Mouse (Mus musculus) limb, embryonic 15.5 days (tissue): ENCODE measurements around the gene Tinagl1. TPM values are rescaled to one million over a fixed set of nuclear protein-coding genes. Genes with fewer than 3 reads are reported as not detected.

Experiments
- ATAC-seq: fragments of 200-750 bp; cut with Nextera tagmentation; 2 replicates; pipeline ENCODE4 v1.8.0; 2017; ENCODE audit warnings: low read depth, moderate TSS enrichment; ENCODE audit not compliant: insufficient number of reproducible peaks, low FRiP score, low TSS enrichment
- H3K27ac ChIP-seq: fragments of 300-500 bp; sonication (generic); 2 replicates; pipeline ENCODE4 v1.5.1; 2015; ENCODE audit warnings: moderate library complexity, mild to moderate bottlenecking, inconsistent platforms
- H3K27me3 ChIP-seq: fragments of 300-500 bp; sonication (generic); 2 replicates; pipeline ENCODE4 v1.6.1; 2015; ENCODE audit warnings: inconsistent platforms
- H3K36me3 ChIP-seq: fragments of 300-500 bp; sonication (generic); 2 replicates; pipeline ENCODE4 v1.6.1; 2015; ENCODE audit warnings: inconsistent platforms
- H3K4me1 ChIP-seq: fragments of 300-500 bp; sonication (generic); 2 replicates; pipeline ENCODE4 v1.6.1; 2015; ENCODE audit warnings: inconsistent platforms
- H3K4me2 ChIP-seq: fragments of 300-500 bp; sonication (generic); 2 replicates; pipeline ENCODE4 v1.6.1; 2015; ENCODE audit warnings: mild to moderate bottlenecking, inconsistent platforms
- H3K4me3 ChIP-seq: fragments of 300-500 bp; sonication (generic); 2 replicates; pipeline ENCODE4 v1.5.1; 2015; ENCODE audit warnings: mild to moderate bottlenecking, inconsistent platforms
- H3K9ac ChIP-seq: fragments of 300-500 bp; sonication (generic); 2 replicates; pipeline ENCODE4 v1.6.1; 2015; ENCODE audit warnings: inconsistent platforms
- H3K9me3 ChIP-seq: fragments of 300-500 bp; sonication (generic); 2 replicates; pipeline ENCODE4 v1.6.1; 2016; ENCODE audit warnings: inconsistent platforms
- WGBS: fragments of 180-500 bp; shearing (Covaris S2); methylation state at CpG from one replicate; pipeline ENCODE4 v1.1.7; 2015; 5-methylcytosine and 5-hydroxymethylcytosine counted together
- polyA plus RNA-seq: library from polyadenylated mRNA; unstranded; fragments of >200 nt; fragmentation: Nextera tagmentation; extraction: Ambion mirVana; gene quantifications from 2 replicates; pipeline ENCODE4 v1.2.1, GENCODE M21; 2015

Gene Tinagl1
- polyA plus RNA-seq, 1 experiment from 2014 or later: 31.0 TPM

- Histone ChIP-seq H3K9ac (no peak overlapping the region), H3K4me3 (no peak overlapping the region), H3K36me3 (no peaks in the 10 kb centered on the region), H3K4me1 (peaks cover 4% of the 10 kb centered on the region; the same call in 1 of the 2 replicates), H3K27me3 (peaks cover 10% of the 10 kb centered on the region; the same call in 1 of the 2 replicates), H3K9me3 (no peaks in the 10 kb centered on the region), H3K4me2 (no peak overlapping the region), H3K27ac (no peak overlapping the region)
- WGBS: 28% methylated on average over 9 of the region's 9 CpGs
- ATAC-seq: no peak
Observed at GRCm38 (mm10) chr4:130192266-130192665, 17.3 kb upstream of the Tinagl1 start.

- no peak for ATAC-seq
- Histone ChIP-seq H3K27ac (no peak overlapping the region), H3K36me3 (no peaks in the 10 kb centered on the region), H3K27me3 (peaks cover 8% of the 10 kb centered on the region; the same call in 1 of the 2 replicates), H3K9me3 (no peaks in the 10 kb centered on the region), H3K4me3 (no peak overlapping the region), H3K4me1 (peaks cover 4% of the 10 kb centered on the region; the same call in 1 of the 2 replicates), H3K9ac (no peak overlapping the region), H3K4me2 (no peak overlapping the region)
- 52% methylated on average over 7 of the region's 7 CpGs for WGBS
Observed at GRCm38 (mm10) chr4:130189606-130190005, 14.7 kb upstream of the Tinagl1 start.

GRCm38 (mm10) chr4:130188806-130189297 lies 13.9 kb upstream of the Tinagl1 start:
- Histone ChIP-seq H3K4me1 (peaks cover 4% of the 10 kb centered on the region; the same call in 1 of the 2 replicates), H3K36me3 (no peaks in the 10 kb centered on the region), H3K9me3 (no peaks in the 10 kb centered on the region), H3K27ac (no peak overlapping the region), H3K27me3 (peaks cover 6% of the 10 kb centered on the region; the same call in 1 of the 2 replicates), H3K4me3 (peak overlapping the region; percentile 28), H3K4me2 (peak overlapping the region; percentile 36), H3K9ac (no peak overlapping the region)
- ATAC-seq: no peak
- WGBS: 2% methylated on average over 13 of the region's 13 CpGs

- H3K9me3 ChIP-seq: no peaks in the 10 kb centered on the region
- H3K4me3 ChIP-seq: no peak overlapping the region
- H3K27ac ChIP-seq: no peak overlapping the region
- no peak overlapping the region for H3K4me2 ChIP-seq
- 0 out of 2 replicates have a peak, but pooled peaks cover 3% of the 10 kb centered on the region for H3K27me3 ChIP-seq
- no peaks in the 10 kb centered on the region for H3K36me3 ChIP-seq
- ATAC-seq: no peak
- H3K9ac ChIP-seq: no peak overlapping the region
- 64% methylated on average over 12 of the region's 12 CpGs for WGBS
- peaks cover 4% of the 10 kb centered on the region; the same call in 1 of the 2 replicates for H3K4me1 ChIP-seq
Observed at GRCm38 (mm10) chr4:130186891-130187290, 12.0 kb upstream of the Tinagl1 start.

- ATAC-seq: no peak
- H3K4me1 ChIP-seq: peaks cover 4% of the 10 kb centered on the region; the same call in 1 of the 2 replicates
- H3K27ac ChIP-seq: no peak overlapping the region
- 77% methylated on average over 9 of the region's 9 CpGs for WGBS
- H3K4me2 ChIP-seq: no peak overlapping the region
- H3K4me3 ChIP-seq: no peak overlapping the region
- H3K36me3 ChIP-seq: no peaks in the 10 kb centered on the region
- H3K9me3 ChIP-seq: no peaks in the 10 kb centered on the region
- H3K9ac ChIP-seq: no peak overlapping the region
- 0 out of 2 replicates have a peak, but pooled peaks cover 3% of the 10 kb centered on the region for H3K27me3 ChIP-seq
Observed at GRCm38 (mm10) chr4:130186450-130186849, 11.5 kb upstream of the Tinagl1 start.

GRCm38 (mm10) chr4:130183879-130184278 lies 9.0 kb upstream of the Tinagl1 start:
- Histone ChIP-seq H3K9me3 (no peaks in the 10 kb centered on the region), H3K36me3 (no peaks in the 10 kb centered on the region), H3K27ac (no peak overlapping the region), H3K4me3 (no peak overlapping the region), H3K9ac (no peak overlapping the region), H3K27me3 (no peaks in the 10 kb centered on the region), H3K4me1 (peaks cover 7% of the 10 kb centered on the region; the same call in 1 of the 2 replicates), H3K4me2 (no peak overlapping the region)
- 84% methylated on average over 5 of the region's 5 CpGs for WGBS
- no peak for ATAC-seq

GRCm38 (mm10) chr4:130183023-130183422 lies 8.1 kb upstream of the Tinagl1 start:
- Histone ChIP-seq H3K4me3 (no peak overlapping the region), H3K4me2 (no peak overlapping the region), H3K27ac (no peak overlapping the region), H3K9me3 (no peaks in the 10 kb centered on the region), H3K9ac (no peak overlapping the region), H3K4me1 (0 out of 2 replicates have a peak, but pooled peaks cover 3% of the 10 kb centered on the region), H3K27me3 (no peaks in the 10 kb centered on the region), H3K36me3 (no peaks in the 10 kb centered on the region)
- no peak for ATAC-seq
- WGBS: 82% methylated on average over 13 of the region's 13 CpGs

- H3K36me3 ChIP-seq: no peaks in the 10 kb centered on the region
- no peak overlapping the region for H3K9ac ChIP-seq
- H3K4me2 ChIP-seq: no peak overlapping the region
- H3K27ac ChIP-seq: no peak overlapping the region
- H3K4me1 ChIP-seq: peaks cover 13% of the 10 kb centered on the region
- no peaks in the 10 kb centered on the region for H3K9me3 ChIP-seq
- WGBS: 58% methylated on average over 4 of the region's 4 CpGs
- H3K27me3 ChIP-seq: no peaks in the 10 kb centered on the region
- H3K4me3 ChIP-seq: no peak overlapping the region
- no peak for ATAC-seq
Observed at GRCm38 (mm10) chr4:130181886-130182285, 7.0 kb upstream of the Tinagl1 start.

- 57% methylated on average over 7 of the region's 7 CpGs for WGBS
- no peak for ATAC-seq
- Histone ChIP-seq H3K27me3 (no peaks in the 10 kb centered on the region), H3K36me3 (no peaks in the 10 kb centered on the region), H3K27ac (no peak overlapping the region), H3K9me3 (no peaks in the 10 kb centered on the region), H3K4me1 (peaks cover 20% of the 10 kb centered on the region), H3K4me2 (no peak overlapping the region), H3K4me3 (no peak overlapping the region), H3K9ac (no peak overlapping the region)
Observed at GRCm38 (mm10) chr4:130180909-130181602, 6.1 kb upstream of the Tinagl1 start.

GRCm38 (mm10) chr4:130179876-130180275 lies 5.0 kb upstream of the Tinagl1 start:
- peaks cover 8% of the 10 kb centered on the region; the same call in 1 of the 2 replicates for H3K27me3 ChIP-seq
- peaks cover 31% of the 10 kb centered on the region for H3K4me1 ChIP-seq
- no peak overlapping the region for H3K4me3 ChIP-seq
- no peaks in the 10 kb centered on the region for H3K36me3 ChIP-seq
- H3K4me2 ChIP-seq: no peak overlapping the region
- H3K9ac ChIP-seq: no peak overlapping the region
- no peak overlapping the region for H3K27ac ChIP-seq
- WGBS: 80% methylated on average over 3 of the region's 3 CpGs
- ATAC-seq: no peak
- H3K9me3 ChIP-seq: no peaks in the 10 kb centered on the region

- Histone ChIP-seq H3K4me1 (peaks cover 50% of the 10 kb centered on the region), H3K27ac (peak overlapping the region; percentile 62), H3K9ac (no peak overlapping the region)
Observed at GRCm38 (mm10) chr4:130177536-130177935, 2.6 kb upstream of the Tinagl1 start.

GRCm38 (mm10) chr4:130177087-130177486 lies 2.2 kb upstream of the Tinagl1 start:
- H3K4me2 ChIP-seq: no peak overlapping the region
- H3K9ac ChIP-seq: no peak overlapping the region
- peaks cover 55% of the 10 kb centered on the region for H3K4me1 ChIP-seq
- H3K4me3 ChIP-seq: no peak overlapping the region
- 50% methylated on average over 4 of the region's 4 CpGs for WGBS
- H3K27me3 ChIP-seq: peaks cover 24% of the 10 kb centered on the region
- ATAC-seq: no peak
- H3K36me3 ChIP-seq: no peaks in the 10 kb centered on the region
- H3K9me3 ChIP-seq: no peaks in the 10 kb centered on the region
- H3K27ac ChIP-seq: peak overlapping the region; percentile 62

More at GRCm38 (mm10) chr4:130177536-130177935, 2.6 kb upstream of the Tinagl1 start:
- no peak for ATAC-seq
- no peaks in the 10 kb centered on the region for H3K36me3 ChIP-seq
- peaks cover 24% of the 10 kb centered on the region for H3K27me3 ChIP-seq
- H3K4me3 ChIP-seq: no peak overlapping the region
- 51% methylated on average over 7 of the region's 7 CpGs for WGBS
- no peak overlapping the region for H3K4me2 ChIP-seq
- H3K9me3 ChIP-seq: no peaks in the 10 kb centered on the region
